Mouse (Mus musculus): ENCODE measurements around the gene Lhfpl5.

DNA sequence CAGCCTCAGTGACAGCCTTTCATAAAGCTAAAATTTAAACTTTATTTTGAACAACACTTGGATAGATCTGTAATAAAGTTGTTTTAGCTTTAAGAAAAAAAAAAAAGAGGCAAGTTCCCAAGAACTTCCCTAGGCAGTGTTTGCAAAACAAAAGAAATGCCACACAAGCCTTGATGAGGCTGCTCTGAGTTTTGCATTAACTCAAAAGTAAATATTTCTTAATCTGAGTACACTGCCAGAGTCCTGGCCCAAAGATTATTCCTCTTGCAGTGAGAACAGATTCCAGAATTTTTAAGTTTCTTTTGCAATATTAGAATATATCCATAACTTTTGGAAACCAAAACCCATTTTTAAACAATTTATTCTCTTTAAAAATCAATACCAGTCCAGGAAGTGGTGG is 10.3 kb upstream of the Lhfpl5 start:
- TF ChIP-seq CTCF (IDR thresholded peaks at IDR 0.05): no peak
- TF ChIP-seq POLR2A (IDR thresholded peaks at IDR 0.05; ENCODE audit: insufficient read depth, low read depth, low read length): no peak

Measured in heart, adult 2 months (tissue).